Mouse (Mus musculus): Measurements from ENCODE around the gene Rarg.

DNA sequence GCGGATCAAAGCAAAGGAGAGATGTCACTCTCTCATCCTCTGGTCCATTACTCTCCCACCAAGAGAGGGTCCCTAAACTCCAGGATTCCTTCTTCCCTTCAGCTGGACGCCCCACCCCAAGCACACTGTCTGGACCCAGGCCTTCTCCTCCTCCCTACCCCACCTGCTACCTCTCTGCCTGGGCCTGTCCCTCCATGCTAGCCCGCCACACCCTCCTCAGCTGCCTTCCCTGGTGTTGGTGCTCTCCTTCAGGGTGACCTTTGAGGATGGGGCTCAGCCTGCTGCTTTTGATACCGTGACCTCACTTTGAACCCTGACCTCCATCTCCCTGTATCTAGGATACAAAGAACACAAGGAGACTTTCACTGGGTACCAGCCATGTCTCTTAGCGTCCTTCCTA, 6.8 kb downstream of the Rarg start:
- TF ChIP-seq CTCF (IDR thresholded peaks at IDR 0.05; ENCODE audit: borderline replicate concordance, control insufficient read depth, extremely low read depth, insufficient read depth, low read length, poor library complexity) (no peak), POLR2A (IDR thresholded peaks at IDR 0.05; ENCODE audit: control insufficient read depth, extremely low read depth, insufficient read depth, low read length, poor library complexity) (no peak)
